Mouse (Mus musculus): ENCODE results near the gene Figla. TPM values are rescaled to one million over a fixed set of nuclear protein-coding genes. Genes with fewer than 3 reads are reported as not detected.
A peak's percentile ranks its signal among the peaks of the same experiment; 100 is the strongest.

Figla gene
- polyA plus RNA-seq, 1 experiment from 2014 or later, result not detected

DNA sequence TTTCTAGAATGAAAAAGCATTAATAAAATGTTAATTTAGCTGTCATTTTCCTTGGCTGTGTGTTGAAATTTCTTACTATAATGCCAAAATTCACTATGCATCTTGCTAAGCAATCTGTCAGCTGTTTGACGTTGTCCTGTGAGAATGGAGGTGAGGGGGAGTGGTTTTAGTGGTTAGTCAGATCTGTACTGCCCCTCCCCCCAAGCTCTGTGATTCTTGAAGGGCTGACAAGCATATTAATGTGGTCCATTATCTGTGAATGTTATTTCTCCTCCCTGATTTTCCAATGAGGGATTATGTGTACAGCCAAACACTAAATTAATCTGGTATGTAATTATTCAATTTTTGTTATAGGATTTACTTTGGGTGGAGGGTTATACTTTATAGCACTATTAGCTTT is 42.5 kb downstream of the Figla start:
- peaks cover 14% of the 10 kb centered on the region for H3K4me1 ChIP-seq (replicated peaks; ENCODE audit: control insufficient read depth, insufficient read depth, low read length)
- no peak overlapping the region for H3K4me2 ChIP-seq (replicated peaks; ENCODE audit: low read depth, low read length)
- 3% methylated on average over 1 of the region's 1 CpGs for WGBS
- no peak overlapping the region for H3K9ac ChIP-seq (ENCODE audit: low read depth, low read length)
- no peaks in the 10 kb centered on the region for H3K36me3 ChIP-seq (ENCODE audit: control insufficient read depth, insufficient read depth, low read length)
- H3K4me3 ChIP-seq (ENCODE audit: low read depth, low read length), result no peak overlapping the region
- no peaks in the 10 kb centered on the region for H3K9me3 ChIP-seq (ENCODE audit: control insufficient read depth, low read length)
- ATAC-seq (ENCODE audit: low FRiP score) (peak; percentile 60; the same call in 1 of the 2 replicates), DNase-seq (ENCODE audit: low spot score) (peak; percentile 71)
- peak overlapping the region; percentile 96 for H3K27ac ChIP-seq (ENCODE audit: low read depth, low read length)
- no peaks in the 10 kb centered on the region for H3K27me3 ChIP-seq (ENCODE audit: control insufficient read depth, insufficient read depth, low read length)

DNA sequence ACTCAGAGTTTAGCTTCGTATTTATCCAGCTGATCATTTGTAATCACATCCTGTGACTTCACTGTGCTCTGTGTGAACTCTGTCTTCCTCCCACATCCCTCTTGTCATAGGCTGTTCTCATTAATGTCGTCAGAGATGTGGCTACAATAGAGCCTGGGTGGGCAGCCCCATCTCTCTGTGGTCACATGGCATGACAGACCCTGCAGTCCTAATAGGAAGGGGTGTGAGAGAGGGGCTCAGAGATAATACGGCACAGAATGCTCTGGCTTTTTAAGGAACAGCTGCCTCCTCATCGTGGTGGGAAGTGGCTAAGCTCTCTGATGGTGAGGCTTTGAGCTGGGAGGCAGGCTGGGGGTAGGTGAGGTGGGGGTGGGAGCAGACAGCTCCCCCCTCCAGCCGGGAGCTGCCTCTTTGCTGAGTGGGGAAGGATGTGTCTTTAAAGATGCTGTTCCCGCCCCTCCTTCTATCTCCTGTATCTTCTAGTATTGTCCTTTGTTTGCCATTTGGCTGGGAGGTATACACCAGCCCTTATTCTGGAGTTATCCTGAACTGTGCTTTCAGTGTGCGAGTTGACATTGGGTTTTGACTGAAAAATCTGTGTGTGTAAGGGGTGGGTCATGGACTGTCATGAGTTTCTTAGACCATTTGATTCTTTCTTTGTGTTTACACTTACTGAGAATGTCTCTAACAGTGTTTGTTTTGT is 43.3 kb downstream of the Figla start:
- Histone ChIP-seq H3K9me3 (ENCODE audit: control insufficient read depth, low read length) (no peaks in the 10 kb centered on the region), H3K4me1 (replicated peaks; ENCODE audit: control insufficient read depth, insufficient read depth, low read length) (peaks cover 17% of the 10 kb centered on the region), H3K9ac (ENCODE audit: low read depth, low read length) (peak overlapping the region; percentile 49; the same call in 1 of the 2 replicates), H3K4me3 (ENCODE audit: low read depth, low read length) (no peak overlapping the region), H3K36me3 (ENCODE audit: control insufficient read depth, insufficient read depth, low read length) (no peaks in the 10 kb centered on the region), H3K4me2 (replicated peaks; ENCODE audit: low read depth, low read length) (peak overlapping the region; percentile 20), H3K27me3 (ENCODE audit: control insufficient read depth, insufficient read depth, low read length) (no peaks in the 10 kb centered on the region), H3K27ac (ENCODE audit: low read depth, low read length) (peak overlapping the region; percentile 96)
- DNase-seq (ENCODE audit: low spot score) (peak; percentile 68), ATAC-seq (ENCODE audit: low FRiP score) (peak; percentile 92)
- WGBS, result 25% methylated on average over 7 of the region's 7 CpGs

- no peak overlapping the region for H3K9ac ChIP-seq (ENCODE audit: low read depth, low read length)
- H3K27me3 ChIP-seq (ENCODE audit: control insufficient read depth, insufficient read depth, low read length), result no peaks in the 10 kb centered on the region
- no peak overlapping the region for H3K4me3 ChIP-seq (ENCODE audit: low read depth, low read length)
- no peak overlapping the region for H3K4me2 ChIP-seq (replicated peaks; ENCODE audit: low read depth, low read length)
- H3K36me3 ChIP-seq (ENCODE audit: control insufficient read depth, insufficient read depth, low read length), result no peaks in the 10 kb centered on the region
- no peaks in the 10 kb centered on the region for H3K9me3 ChIP-seq (ENCODE audit: control insufficient read depth, low read length)
- H3K4me1 ChIP-seq (replicated peaks; ENCODE audit: control insufficient read depth, insufficient read depth, low read length), result peaks cover 23% of the 10 kb centered on the region
- peak overlapping the region; percentile 96 for H3K27ac ChIP-seq (ENCODE audit: low read depth, low read length)
- 94% methylated on average over 3 of the region's 3 CpGs for WGBS
- ATAC-seq (ENCODE audit: low FRiP score), result no peak
- DNase-seq (ENCODE audit: low spot score), result no peak
These were observed 44.2 kb downstream of the Figla start for GRCm38 (mm10) chr6:86060170-86060569.

- H3K4me3 ChIP-seq (ENCODE audit: low read depth, low read length), result no peak overlapping the region
- 0 out of 2 replicates have a peak overlapping the region, but pooled peaks have one; percentile 4 for H3K27ac ChIP-seq (ENCODE audit: low read depth, low read length)
- no peaks in the 10 kb centered on the region for H3K36me3 ChIP-seq (ENCODE audit: control insufficient read depth, insufficient read depth, low read length)
- H3K4me1 ChIP-seq (replicated peaks; ENCODE audit: control insufficient read depth, insufficient read depth, low read length), result peaks cover 25% of the 10 kb centered on the region
- no peaks in the 10 kb centered on the region for H3K27me3 ChIP-seq (ENCODE audit: control insufficient read depth, insufficient read depth, low read length)
- H3K9ac ChIP-seq (ENCODE audit: low read depth, low read length), result no peak overlapping the region
- ATAC-seq (ENCODE audit: low FRiP score) (no peak), DNase-seq (ENCODE audit: low spot score) (no peak)
- no peaks in the 10 kb centered on the region for H3K9me3 ChIP-seq (ENCODE audit: control insufficient read depth, low read length)
- 65% methylated on average over 5 of the region's 5 CpGs for WGBS
- no peak overlapping the region for H3K4me2 ChIP-seq (replicated peaks; ENCODE audit: low read depth, low read length)
These were observed 46.3 kb downstream of the Figla start for GRCm38 (mm10) chr6:86062226-86062625.

DNA sequence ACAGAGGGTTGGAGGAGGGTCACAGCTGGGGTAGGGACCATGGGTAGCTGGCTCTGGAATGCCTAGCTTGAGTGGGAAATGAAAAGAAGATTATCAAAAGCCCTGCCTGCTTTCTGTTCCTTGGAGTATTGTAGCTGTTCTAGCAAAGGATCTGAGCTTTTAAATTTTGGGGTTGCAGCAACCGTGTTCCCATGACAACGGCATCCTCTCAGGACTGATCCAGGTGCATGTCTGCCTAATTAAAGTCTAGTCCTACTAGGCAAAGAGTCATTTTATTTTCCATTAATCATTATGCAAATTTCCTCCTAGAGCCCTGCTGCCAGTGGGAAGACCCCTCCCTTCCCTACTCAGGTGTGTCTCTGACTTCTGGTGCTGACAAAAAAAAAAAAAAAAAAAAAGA is 46.7 kb downstream of the Figla start:
- DNase-seq (ENCODE audit: low spot score), result no peak
- H3K36me3 ChIP-seq (ENCODE audit: control insufficient read depth, insufficient read depth, low read length), result no peaks in the 10 kb centered on the region
- H3K4me3 ChIP-seq (ENCODE audit: low read depth, low read length), result no peak overlapping the region
- 0 out of 2 replicates have a peak overlapping the region, but pooled peaks have one; percentile 4 for H3K27ac ChIP-seq (ENCODE audit: low read depth, low read length)
- no peaks in the 10 kb centered on the region for H3K27me3 ChIP-seq (ENCODE audit: control insufficient read depth, insufficient read depth, low read length)
- H3K4me1 ChIP-seq (replicated peaks; ENCODE audit: control insufficient read depth, insufficient read depth, low read length), result peaks cover 25% of the 10 kb centered on the region
- H3K9ac ChIP-seq (ENCODE audit: low read depth, low read length), result no peak overlapping the region
- no peak for ATAC-seq (ENCODE audit: low FRiP score)
- no peak overlapping the region for H3K4me2 ChIP-seq (replicated peaks; ENCODE audit: low read depth, low read length)
- 86% methylated on average over 2 of the region's 2 CpGs for WGBS
- no peaks in the 10 kb centered on the region for H3K9me3 ChIP-seq (ENCODE audit: control insufficient read depth, low read length)

DNA sequence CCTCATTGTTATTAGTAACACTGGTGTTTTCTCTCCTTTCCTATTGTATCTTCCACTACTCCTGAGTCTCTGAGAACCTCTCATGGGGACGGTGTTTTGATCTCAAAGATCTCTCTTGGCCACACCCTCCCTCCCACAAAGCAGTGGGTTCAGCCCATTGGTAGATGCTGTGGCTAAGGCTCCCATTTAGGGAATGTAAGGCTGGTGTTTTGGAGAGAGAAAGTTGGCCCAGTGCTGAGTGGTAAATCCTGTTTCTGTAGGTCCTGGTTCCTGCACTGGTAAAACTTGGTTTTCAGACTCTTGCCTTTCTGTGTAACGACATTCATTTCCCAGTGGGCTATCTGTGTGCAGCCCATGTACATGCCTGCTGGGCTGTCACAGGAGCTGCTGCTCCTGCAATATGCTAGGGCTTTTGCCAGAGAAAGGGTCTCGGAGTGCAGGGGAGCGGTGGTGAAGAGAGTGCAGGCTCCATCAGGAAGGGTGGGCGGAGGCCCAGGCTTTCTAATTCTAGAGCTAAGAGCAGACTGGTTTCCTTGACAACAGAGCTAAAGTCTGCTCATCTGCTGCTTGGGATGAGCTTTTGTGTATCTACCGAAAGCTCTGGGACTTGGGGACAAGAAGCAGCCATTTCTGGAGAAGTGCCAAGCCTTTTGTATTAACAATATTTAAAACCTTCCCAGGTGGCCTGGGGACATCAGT is 48.5 kb downstream of the Figla start:
- Histone ChIP-seq H3K4me2 (replicated peaks; ENCODE audit: low read depth, low read length) (0 out of 2 replicates have a peak overlapping the region, but pooled peaks have one; percentile 6), H3K9ac (ENCODE audit: low read depth, low read length) (0 out of 2 replicates have a peak overlapping the region, but pooled peaks have one; percentile 8), H3K4me1 (replicated peaks; ENCODE audit: control insufficient read depth, insufficient read depth, low read length) (peaks cover 17% of the 10 kb centered on the region), H3K9me3 (ENCODE audit: control insufficient read depth, low read length) (no peaks in the 10 kb centered on the region), H3K27ac (ENCODE audit: low read depth, low read length) (peak overlapping the region; percentile 88), H3K4me3 (ENCODE audit: low read depth, low read length) (no peak overlapping the region), H3K27me3 (ENCODE audit: control insufficient read depth, insufficient read depth, low read length) (no peaks in the 10 kb centered on the region), H3K36me3 (ENCODE audit: control insufficient read depth, insufficient read depth, low read length) (no peaks in the 10 kb centered on the region)
- peak; percentile 59; the same call in 1 of the 2 replicates for ATAC-seq (ENCODE audit: low FRiP score)
- DNase-seq (ENCODE audit: low spot score), result peak; percentile 48
- WGBS, result 32% methylated on average over 6 of the region's 6 CpGs

DNA sequence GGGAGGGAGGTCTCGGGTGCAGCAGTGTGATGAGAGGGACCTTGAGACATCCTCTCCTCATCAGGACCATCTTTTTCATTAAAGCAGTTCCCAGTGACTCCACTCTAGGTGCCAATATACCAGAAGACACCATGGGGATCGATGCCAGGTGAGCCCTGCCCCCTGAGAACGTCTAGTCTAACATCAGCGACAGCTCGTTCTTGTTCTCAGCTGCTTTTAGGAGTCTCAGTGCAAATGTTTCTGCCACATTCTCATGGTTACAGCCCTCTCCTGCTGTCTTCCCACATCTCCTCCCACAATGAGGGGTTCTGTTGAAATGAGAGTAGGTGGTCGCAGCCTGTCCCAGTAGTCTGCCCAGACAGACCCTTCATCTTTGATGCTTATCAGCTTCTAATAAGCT is 50.8 kb downstream of the Figla start:
- DNase-seq (ENCODE audit: low spot score) (no peak), ATAC-seq (ENCODE audit: low FRiP score) (no peak)
- H3K4me1 ChIP-seq (replicated peaks; ENCODE audit: control insufficient read depth, insufficient read depth, low read length), result peaks cover 17% of the 10 kb centered on the region
- no peak overlapping the region for H3K4me3 ChIP-seq (ENCODE audit: low read depth, low read length)
- H3K27me3 ChIP-seq (ENCODE audit: control insufficient read depth, insufficient read depth, low read length), result no peaks in the 10 kb centered on the region
- H3K4me2 ChIP-seq (replicated peaks; ENCODE audit: low read depth, low read length), result no peak overlapping the region
- no peak overlapping the region for H3K27ac ChIP-seq (ENCODE audit: low read depth, low read length)
- no peak overlapping the region for H3K9ac ChIP-seq (ENCODE audit: low read depth, low read length)
- H3K36me3 ChIP-seq (ENCODE audit: control insufficient read depth, insufficient read depth, low read length), result no peaks in the 10 kb centered on the region
- H3K9me3 ChIP-seq (ENCODE audit: control insufficient read depth, low read length), result no peaks in the 10 kb centered on the region
- WGBS, result 85% methylated on average over 6 of the region's 6 CpGs

- Histone ChIP-seq H3K27ac (ENCODE audit: low read depth, low read length) (no peak overlapping the region), H3K4me1 (replicated peaks; ENCODE audit: control insufficient read depth, insufficient read depth, low read length) (peaks cover 15% of the 10 kb centered on the region), H3K4me3 (ENCODE audit: low read depth, low read length) (no peak overlapping the region), H3K4me2 (replicated peaks; ENCODE audit: low read depth, low read length) (no peak overlapping the region), H3K9me3 (ENCODE audit: control insufficient read depth, low read length) (no peaks in the 10 kb centered on the region), H3K27me3 (ENCODE audit: control insufficient read depth, insufficient read depth, low read length) (no peaks in the 10 kb centered on the region), H3K36me3 (ENCODE audit: control insufficient read depth, insufficient read depth, low read length) (no peaks in the 10 kb centered on the region), H3K9ac (ENCODE audit: low read depth, low read length) (no peak overlapping the region)
- no peak for ATAC-seq (ENCODE audit: low FRiP score)
- DNase-seq (ENCODE audit: low spot score), result no peak
- WGBS, result 57% methylated on average over 5 of the region's 5 CpGs
These were observed 51.2 kb downstream of the Figla start for GRCm38 (mm10) chr6:86067145-86067544.

Data from hindbrain, embryonic 11.5 days (tissue).